Mouse (Mus musculus) CH12.LX (cell line): ENCODE measurements around the gene Cd164l2. TPM values are rescaled to one million over a fixed set of nuclear protein-coding genes. Genes with fewer than 3 reads are reported as not detected.
A peak's percentile ranks its signal among the peaks of the same experiment; 100 is the strongest.

Source experiments
- DNase-seq: peaks from one replicate; pipeline ENCODE4 v3.0.0-alpha.2; 2013; ENCODE audit errors: extremely low read depth
- H3K27ac ChIP-seq: 2 replicates; pipeline ENCODE4 v1.5.1; 2012; ENCODE audit warnings: low read depth, mild to moderate bottlenecking, control low read depth, moderate library complexity; ENCODE audit not compliant: insufficient read depth
- H3K27me3 ChIP-seq: replicated peaks from 2 replicates; pipeline ENCODE3; 2012; ENCODE audit warnings: inconsistent platforms
- H3K36me3 ChIP-seq, 2 experiments: replicated peaks in 1 of 2; 2 replicates each; pipeline versions ENCODE3 to v1.6.1; 2012; ENCODE audit warnings: inconsistent platforms in 1 of 2, low read length in 1 of 2, mild to moderate bottlenecking in 1 of 2, mixed read lengths in 1 of 2, moderate library complexity in 1 of 2; ENCODE audit not compliant: control insufficient read depth in 1 of 2, insufficient read depth in 1 of 2
- H3K4me1 ChIP-seq, 2 experiments: 2 replicates each; pipeline ENCODE4 v1.6.1; 2012; ENCODE audit warnings: inconsistent platforms in 1 of 2, moderate library complexity in 1 of 2; ENCODE audit not compliant: insufficient read depth in 2 of 2, control insufficient read depth in 1 of 2
- H3K4me2 ChIP-seq: 2 replicates; pipeline ENCODE4 v1.6.1; 2012; ENCODE audit warnings: low read depth, mild to moderate bottlenecking, control low read depth; ENCODE audit not compliant: poor library complexity, insufficient read depth, severe bottlenecking
- H3K4me3 ChIP-seq, 3 experiments: fragments of 150-350 bp in 1 of 3; sonication (generic) in 1 of 3; replicated peaks in 1 of 3; 2 replicates each; pipeline versions ENCODE3 to v1.5.1; 2011 to 2012; ENCODE audit warnings: low read depth in 2 of 3, low read length in 2 of 3, mild to moderate bottlenecking in 2 of 3, moderate library complexity in 2 of 3, control low read depth in 1 of 3, improper control_type of control experiment in 1 of 3, inconsistent platforms in 1 of 3, mixed read lengths in 1 of 3; ENCODE audit not compliant: poor library complexity in 1 of 3
- H3K79me2 ChIP-seq: replicated peaks from 2 replicates; pipeline ENCODE4 v1.6.1; 2012; ENCODE audit warnings: mild to moderate bottlenecking, moderate library complexity; ENCODE audit not compliant: control insufficient read depth, poor library complexity, insufficient read depth, severe bottlenecking; ENCODE audit errors: extremely low read depth
- H3K9ac ChIP-seq: 2 replicates; pipeline ENCODE4 v1.6.1; 2012; ENCODE audit warnings: low read depth, mild to moderate bottlenecking, control low read depth, moderate library complexity; ENCODE audit not compliant: insufficient read depth
- H3K9me3 ChIP-seq: replicated peaks from 2 replicates; pipeline ENCODE3; 2012; ENCODE audit warnings: low read length, inconsistent platforms, mixed read lengths
- BHLHE40 ChIP-seq: IDR thresholded peaks from 2 replicates; pipeline ENCODE4 v1.6.1; 2011; ENCODE audit warnings: mild to moderate bottlenecking, low read depth, low read length, improper control_type of control experiment
- CHD1 ChIP-seq: IDR thresholded peaks from 2 replicates; pipeline ENCODE4 v1.6.1; 2012; ENCODE audit warnings: low read depth, low read length, improper control_type of control experiment, inconsistent platforms
- CHD2 ChIP-seq: IDR thresholded peaks from 2 replicates; pipeline ENCODE4 v1.6.1; 2011; ENCODE audit warnings: low read length, improper control_type of control experiment
- CTCF ChIP-seq, 2 experiments: IDR thresholded peaks in 1 of 2; conservative IDR thresholded peaks in 1 of 2; 2 replicates each; pipeline ENCODE4 v1.5.1; 2011 to 2012; ENCODE audit warnings: low read depth in 2 of 2, low read length in 2 of 2, improper control_type of control experiment in 1 of 2, inconsistent platforms in 1 of 2, mild to moderate bottlenecking in 1 of 2, moderate library complexity in 1 of 2
- E2F4 ChIP-seq: IDR thresholded peaks from 2 replicates; pipeline ENCODE4 v1.6.1; 2011; ENCODE audit warnings: low read depth, low read length, improper control_type of control experiment; ENCODE audit not compliant: insufficient replicate concordance
- ELF1 ChIP-seq: IDR thresholded peaks from 2 replicates; pipeline ENCODE4 v1.6.1; 2014; ENCODE audit warnings: low read depth, mild to moderate bottlenecking, inconsistent platforms, low read length, improper control_type of control experiment
- EP300 ChIP-seq: IDR thresholded peaks from 2 replicates; pipeline ENCODE4 v1.6.1; 2011; ENCODE audit warnings: low read length, improper control_type of control experiment
- ETS1 ChIP-seq: conservative IDR thresholded peaks from 2 replicates; pipeline ENCODE4 v1.6.1; 2012; ENCODE audit warnings: low read depth, mild to moderate bottlenecking, inconsistent platforms, low read length, improper control_type of control experiment, moderate library complexity
- GABPA ChIP-seq: IDR thresholded peaks from 2 replicates; pipeline ENCODE4 v1.6.1; 2012; ENCODE audit warnings: low read depth, low read length, improper control_type of control experiment, inconsistent platforms; ENCODE audit not compliant: insufficient replicate concordance
- HCFC1 ChIP-seq: IDR thresholded peaks from 2 replicates; pipeline ENCODE4 v1.6.1; 2012; ENCODE audit warnings: low read depth, mild to moderate bottlenecking, inconsistent platforms, low read length, improper control_type of control experiment
- IRF4 ChIP-seq: IDR thresholded peaks from 2 replicates; pipeline ENCODE4 v1.6.1; 2014; ENCODE audit warnings: low read depth, mild to moderate bottlenecking, inconsistent platforms, low read length, improper control_type of control experiment
- JUN ChIP-seq: IDR thresholded peaks from 2 replicates; pipeline ENCODE4 v1.6.1; 2011; ENCODE audit warnings: low read depth, mild to moderate bottlenecking, low read length, improper control_type of control experiment, moderate library complexity; ENCODE audit not compliant: insufficient read depth
- JUND ChIP-seq: conservative IDR thresholded peaks from 2 replicates; pipeline ENCODE4 v1.6.1; 2011; ENCODE audit warnings: low read depth, low read length, improper control_type of control experiment
- KAT2A ChIP-seq: IDR thresholded peaks from 2 replicates; pipeline ENCODE4 v1.6.1; 2012; ENCODE audit warnings: low read length, improper control_type of control experiment, inconsistent platforms; ENCODE audit not compliant: insufficient replicate concordance
- MAFK ChIP-seq: IDR thresholded peaks from 2 replicates; pipeline ENCODE4 v1.6.1; 2011; ENCODE audit warnings: low read length, improper control_type of control experiment; ENCODE audit not compliant: insufficient replicate concordance
- MAX ChIP-seq: IDR thresholded peaks from 2 replicates; pipeline ENCODE4 v1.6.1; 2011; ENCODE audit warnings: low read length, improper control_type of control experiment
- MAZ ChIP-seq: IDR thresholded peaks from 2 replicates; pipeline ENCODE4 v1.6.1; 2012; ENCODE audit warnings: low read depth, mild to moderate bottlenecking, inconsistent platforms, low read length, improper control_type of control experiment, moderate library complexity
- MEF2A ChIP-seq: IDR thresholded peaks from 2 replicates; pipeline ENCODE4 v1.6.1; 2014; ENCODE audit warnings: low read depth, mild to moderate bottlenecking, inconsistent platforms, low read length, improper control_type of control experiment, borderline replicate concordance
- MXI1 ChIP-seq: IDR thresholded peaks from 2 replicates; pipeline ENCODE4 v1.6.1; 2011; ENCODE audit warnings: mild to moderate bottlenecking, low read depth, low read length, improper control_type of control experiment
- MYC ChIP-seq: IDR thresholded peaks from 2 replicates; pipeline ENCODE4 v1.6.1; 2011; ENCODE audit warnings: low read depth, mild to moderate bottlenecking, improper control_type of control experiment, low read length
- NELFE ChIP-seq: IDR thresholded peaks from 2 replicates; pipeline ENCODE4 v1.6.1; 2011; ENCODE audit warnings: low read depth, low read length, improper control_type of control experiment
- NRF1 ChIP-seq: IDR thresholded peaks from 2 replicates; pipeline ENCODE4 v1.6.1; 2014; ENCODE audit warnings: low read depth, mild to moderate bottlenecking, inconsistent platforms, low read length, improper control_type of control experiment, moderate library complexity
- PAX5 ChIP-seq: IDR thresholded peaks from 2 replicates; pipeline ENCODE4 v1.6.1; 2012; ENCODE audit warnings: low read length, inconsistent platforms, mixed read lengths
- POLR2A ChIP-seq: IDR thresholded peaks from 2 replicates; pipeline ENCODE4 v1.6.1; 2011; ENCODE audit warnings: low read depth, mild to moderate bottlenecking, improper control_type of control experiment, low read length
- POLR2AphosphoS2 ChIP-seq: IDR thresholded peaks from 2 replicates; pipeline ENCODE4 v1.6.1; 2011; ENCODE audit warnings: low read depth, low read length, improper control_type of control experiment
- RAD21 ChIP-seq: IDR thresholded peaks from 2 replicates; pipeline ENCODE4 v1.6.1; 2011; ENCODE audit warnings: low read depth, mild to moderate bottlenecking, low read length, improper control_type of control experiment, moderate library complexity
- RCOR1 ChIP-seq: conservative IDR thresholded peaks from 2 replicates; pipeline ENCODE4 v1.6.1; 2012; ENCODE audit warnings: low read depth, mild to moderate bottlenecking, inconsistent platforms, low read length, improper control_type of control experiment
- SIN3A ChIP-seq: IDR thresholded peaks from 2 replicates; pipeline ENCODE4 v1.6.1; 2012; ENCODE audit warnings: low read length, improper control_type of control experiment, inconsistent platforms
- SMC3 ChIP-seq: IDR thresholded peaks from 2 replicates; pipeline ENCODE4 v1.6.1; 2011; ENCODE audit warnings: low read depth, low read length, improper control_type of control experiment
- TBP ChIP-seq: conservative IDR thresholded peaks from 2 replicates; pipeline ENCODE4 v1.6.1; 2011; ENCODE audit warnings: low read depth, low read length, improper control_type of control experiment
- TCF12 ChIP-seq: IDR thresholded peaks from 2 replicates; pipeline ENCODE4 v1.6.1; 2014; ENCODE audit warnings: low read depth, mild to moderate bottlenecking, inconsistent platforms, low read length, improper control_type of control experiment
- UBTF ChIP-seq: IDR thresholded peaks from 2 replicates; pipeline ENCODE4 v1.6.1; 2012; ENCODE audit warnings: low read depth, mild to moderate bottlenecking, inconsistent platforms, low read length, improper control_type of control experiment, moderate library complexity
- USF1 ChIP-seq: IDR thresholded peaks from 2 replicates; pipeline ENCODE4 v1.6.1; 2014; ENCODE audit warnings: low read depth, mild to moderate bottlenecking, inconsistent platforms, low read length, improper control_type of control experiment
- USF2 ChIP-seq: conservative IDR thresholded peaks from 2 replicates; pipeline ENCODE4 v1.6.1; 2011; ENCODE audit warnings: low read depth, low read length, improper control_type of control experiment
- ZC3H11A ChIP-seq: IDR thresholded peaks from 2 replicates; pipeline ENCODE4 v1.6.1; 2012; ENCODE audit warnings: low read depth, mild to moderate bottlenecking, inconsistent platforms, low read length, improper control_type of control experiment
- ZKSCAN1 ChIP-seq: IDR thresholded peaks from 2 replicates; pipeline ENCODE4 v1.6.1; 2012; ENCODE audit warnings: low read depth, inconsistent platforms, low read length, improper control_type of control experiment, borderline replicate concordance
- ZMIZ1 ChIP-seq: IDR thresholded peaks from 2 replicates; pipeline ENCODE4 v1.6.1; 2012; ENCODE audit warnings: low read depth, mild to moderate bottlenecking, inconsistent platforms, low read length, improper control_type of control experiment
- ZNF384 ChIP-seq: IDR thresholded peaks from 2 replicates; pipeline ENCODE4 v1.6.1; 2012; ENCODE audit warnings: low read depth, low read length, improper control_type of control experiment, inconsistent platforms
- dilution Hi-C: fragments of 300-500 bp; cut with MboI; formaldehyde crosslinking; loops from 2 replicates; pipeline ENCODE4 v1.14.3; 2020; ENCODE audit warnings: low sequenced_read_pairs; ENCODE audit not compliant: extremely low pct_unique_long_range_greater_than_20kb, extremely low pct_ligation_motif_present
- in situ Hi-C: fragments of 300-500 bp; cut with MboI; formaldehyde crosslinking; loops from 3 replicates; pipeline ENCODE4 v1.14.3; 2019; ENCODE audit warnings: low sequenced_read_pairs, low pct_ligation_motif_present, low pct_unique_long_range_greater_than_20kb, mixed read lengths
- polyA plus RNA-seq: library from polyadenylated mRNA; unstranded; fragments of >175 nt; gene quantifications from 2 replicates; pipeline ENCODE4 v1.2.1, GENCODE M21; 2012; ENCODE audit warnings: low read depth; ENCODE audit not compliant: insufficient read length
- total RNA-seq, 2 experiments: library from RNA; depleted of rRNA; stranded (reverse); fragments of 300-350 nt in 1 of 2; fragments of >200 nt in 1 of 2; gene quantifications; 2 replicates each; pipeline ENCODE4 v1.2.3; 2012 to 2014

Gene Cd164l2
- total and polyA plus RNA-seq, 3 experiments: not detected

DNA sequence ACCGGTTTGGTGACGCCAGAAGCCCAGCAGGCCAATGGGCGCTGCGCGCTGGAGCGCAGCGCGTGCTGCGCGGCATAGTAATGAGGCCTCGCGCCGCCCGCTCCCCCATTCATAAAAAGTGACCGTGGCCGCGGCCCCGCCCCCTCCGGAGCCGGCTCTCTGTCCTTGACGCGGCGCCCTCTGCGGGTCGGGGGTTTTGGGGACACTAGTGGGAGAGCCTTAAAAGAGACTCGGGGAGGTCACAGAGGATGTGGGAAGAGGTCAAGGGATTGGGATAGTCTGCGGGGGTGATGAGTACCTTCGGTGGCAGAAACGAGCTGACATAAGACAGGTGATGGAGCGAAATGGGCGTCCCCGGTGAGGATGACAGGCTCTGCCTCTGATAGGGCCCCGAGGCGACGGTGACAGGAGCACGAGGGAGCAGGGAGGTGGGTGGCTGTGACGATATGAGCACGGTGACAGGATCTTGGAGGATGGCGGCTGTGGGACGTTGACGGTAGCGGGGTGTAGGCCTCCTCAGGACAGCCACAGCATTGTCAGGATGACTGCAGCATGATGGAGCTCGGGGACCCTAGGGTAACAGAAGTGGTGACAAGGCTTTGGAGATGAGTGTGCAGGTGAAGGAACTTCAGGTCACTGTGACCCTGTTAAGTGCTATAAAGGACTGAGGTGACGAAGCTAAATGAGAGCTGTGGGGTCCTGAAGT lies 784 bp downstream of the Cd164l2 start:
- no peak for TF ChIP-seq MYC
- no peak for TF ChIP-seq NELFE
- TF ChIP-seq POLR2A: no peak
- TF ChIP-seq ETS1: no peak
- TF ChIP-seq MAX: no peak
- TF ChIP-seq IRF4: no peak
- TF ChIP-seq E2F4: no peak
- TF ChIP-seq ZMIZ1: no peak
- no peak for TF ChIP-seq JUND
- TF ChIP-seq MAZ: no peak
- TF ChIP-seq PAX5: no peak
- no peak for TF ChIP-seq JUN
- TF ChIP-seq USF1: no peak
- TF ChIP-seq CHD1: no peak
- TF ChIP-seq MXI1: no peak; the same call in 1 of the 2 replicates
- no peak for TF ChIP-seq GABPA
- no peak for TF ChIP-seq ZKSCAN1
- no peak for TF ChIP-seq RAD21
- peak in 1 of 2 experiments; percentile 56; a peak in 2 of 4 replicates for TF ChIP-seq CTCF (conservative IDR thresholded peaks at IDR 0.05 in 1 of 2, IDR thresholded peaks at IDR 0.05 in 1 of 2; ENCODE audit: low read depth in 2 of 2, low read length in 2 of 2)
- no peak for TF ChIP-seq MEF2A
- TF ChIP-seq ZNF384: no peak
- no peak for TF ChIP-seq EP300
- TF ChIP-seq ELF1: no peak
- TF ChIP-seq CHD2: no peak
- TF ChIP-seq TBP: no peak
- peak; percentile 75 for TF ChIP-seq BHLHE40
- TF ChIP-seq MAFK: no peak
- no peak for TF ChIP-seq ZC3H11A
- no peak for TF ChIP-seq UBTF
- no peak for TF ChIP-seq HCFC1
- TF ChIP-seq KAT2A: no peak
- TF ChIP-seq NRF1: peak; percentile 66
- no peak for TF ChIP-seq TCF12
- peak; percentile 30 for TF ChIP-seq SIN3A
- TF ChIP-seq POLR2AphosphoS2: no peak
- TF ChIP-seq USF2: no peak
- TF ChIP-seq RCOR1: no peak
- peak; percentile 34 for TF ChIP-seq SMC3
- in situ Hi-C loops: loop anchor here (5.0 kb wide), 1 partner anchor 90 kb away; no protein-coding TSS in a partner anchor
- no peaks in the 10 kb centered on the region for H3K79me2 ChIP-seq
- H3K4me3 ChIP-seq: peak overlapping the region in 2 of 3 experiments; percentile 49 to 57
- H3K9me3 ChIP-seq: no peaks in the 10 kb centered on the region
- dilution Hi-C loops: no loop called here
- H3K36me3 ChIP-seq: no peaks in the 10 kb centered on the region
- DNase-seq: peak; percentile 63
- H3K4me1 ChIP-seq: peaks cover 11 to 19% of the 10 kb centered on the region in 2 experiments
- H3K27ac ChIP-seq: no peak overlapping the region
- H3K9ac ChIP-seq: no peak overlapping the region; the same call in 1 of the 2 replicates
- H3K4me2 ChIP-seq: peak overlapping the region; percentile 62
- peaks cover 50% of the 10 kb centered on the region for H3K27me3 ChIP-seq
